Mouse (Mus musculus) lung, adult 18-20 months (tissue): ENCODE measurements at regions not wholly inside any gene's neighbourhood (a gene's known extent, or its start where the extent isn't known, plus 50 kb on each side); places are given as distances from the start of the nearest gene placed in this dataset.

Source experiments
- DNase-seq, 2 experiments: peaks; one replicate each; pipeline ENCODE4 v3.0.0; 2022; ENCODE audit warnings: mixed read lengths in 2 of 2

DNA sequence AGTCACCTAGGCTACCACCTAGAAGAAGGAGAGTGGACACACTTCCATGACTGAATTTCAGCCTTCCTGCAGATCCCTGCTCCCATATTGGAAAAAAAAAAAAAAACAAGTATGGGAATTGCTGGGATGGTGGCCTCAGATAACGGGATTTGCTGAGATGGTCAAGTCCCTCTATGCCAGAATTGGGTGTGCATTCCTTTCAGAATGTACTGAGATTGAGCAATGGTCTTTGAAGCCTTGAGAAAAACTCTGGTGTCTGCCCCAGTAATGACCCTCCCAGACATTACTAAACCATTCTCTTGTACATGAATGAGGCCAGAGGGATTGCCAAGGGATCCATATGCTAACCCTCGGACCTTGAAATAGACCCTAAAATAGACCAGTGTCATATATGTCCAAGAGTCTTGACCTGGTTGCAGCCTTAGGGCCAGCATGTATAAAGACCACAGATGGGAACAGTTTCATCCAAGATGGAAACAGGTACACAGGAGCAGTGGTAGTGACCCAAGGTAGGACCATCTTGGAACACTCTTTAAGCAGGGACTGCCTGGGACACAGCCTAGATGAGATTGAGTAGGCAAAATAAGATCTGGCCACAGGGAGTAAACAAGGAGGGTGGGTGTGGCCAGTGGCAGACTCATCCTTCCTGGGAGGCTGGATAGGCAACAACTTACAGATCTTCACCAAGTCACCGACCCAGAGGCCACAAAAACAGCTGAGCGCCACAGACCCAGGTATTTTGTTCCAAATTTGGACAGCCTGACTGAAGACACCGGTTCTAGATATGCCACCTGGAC is 882.9 kb upstream of the 9430069I07Rik start:
- no peak for DNase-seq

- DNase-seq: no peak
Measured at GRCm38 (mm10) chr15:35238691-35239090, 881.0 kb upstream of the 9430069I07Rik start.

GRCm38 (mm10) chr15:35233968-35234696 is 876.5 kb upstream of the 9430069I07Rik start:
- peak in 1 of 2 experiments; percentile 4 for DNase-seq

DNA sequence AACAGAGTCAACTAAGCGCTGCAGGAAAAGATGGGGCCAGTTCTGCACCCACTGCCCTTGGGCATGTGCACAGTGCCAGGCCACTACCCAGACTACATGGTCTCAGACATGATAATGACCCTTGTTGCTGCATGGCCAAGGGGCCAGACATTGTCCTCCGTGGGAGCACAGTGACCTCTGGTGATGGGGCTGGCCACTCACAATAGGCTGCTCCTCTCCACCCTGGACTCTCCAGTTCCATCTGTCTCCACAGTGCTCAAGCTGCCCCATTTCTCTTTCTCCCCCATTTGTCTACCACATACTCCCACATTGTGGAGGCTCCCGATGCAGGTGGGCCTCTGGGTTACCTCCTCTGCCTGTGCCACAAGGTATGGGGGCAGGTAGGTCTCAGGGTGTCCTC is 871.9 kb upstream of the 9430069I07Rik start:
- DNase-seq: no peak
